8 mouse cellular contexts compared by ENCODE assay signal in genomic region chr7:101653681-101654209, GRCm38 (mm10). TPM values are rescaled to one million over a fixed set of nuclear protein-coding genes. Genes with fewer than 3 reads are reported as not detected.
DNase-seq lines count a peak whose midpoint lies in the region; ATAC-seq and TF ChIP-seq lines count a peak whose summit lies in the region.

No protein-coding gene starts in this region.

- H3ac ChIP-seq in myocyte (ENCODE audit: control insufficient read depth, insufficient read length), result no peak overlapping the region

- no peaks in the 10 kb centered on the region for H3K27me3 ChIP-seq in heart, postnatal 0 days (ENCODE audit: control insufficient read depth, insufficient read depth, low read length)
- H3K27me3 ChIP-seq in myocyte (ENCODE audit: control insufficient read depth, insufficient read depth, insufficient read length), result no peaks in the 10 kb centered on the region

- 46% methylated on average over 10 of the region's 10 CpGs for WGBS in heart, postnatal 0 days

- TF ChIP-seq EP300 in heart, postnatal 0 days (IDR thresholded peaks at IDR 0.05; ENCODE audit: low read depth), result no peak

- H3K4me1 ChIP-seq in heart, postnatal 0 days (ENCODE audit: control insufficient read depth, insufficient read depth), result no peaks in the 10 kb centered on the region

- peak overlapping the region; percentile 8; the same call in 1 of the 2 replicates for H3K4me2 ChIP-seq in heart, postnatal 0 days (ENCODE audit: low read depth, low read length)
- peak overlapping the region; percentile 62 for H3K4me2 ChIP-seq in myocyte (ENCODE audit: low read depth)

- H3K9me3 ChIP-seq in heart, postnatal 0 days (replicated peaks; ENCODE audit: control insufficient read depth, low read length), result no peaks in the 10 kb centered on the region

- H3K9ac ChIP-seq in heart, postnatal 0 days (replicated peaks; ENCODE audit: low read depth, low read length), result no peak overlapping the region

- H3K36me3 ChIP-seq in heart, postnatal 0 days (replicated peaks; ENCODE audit: control insufficient read depth, insufficient read depth, low read length), result no peaks in the 10 kb centered on the region
- no peaks in the 10 kb centered on the region for H3K36me3 ChIP-seq in myocyte (ENCODE audit: control insufficient read depth, insufficient read depth)

- intact Hi-C loops in left cerebral cortex, adult 2 months (cut with DNase I), result loop anchor here (2.0 to 5.0 kb wide), 2 partner anchors 349 to 597 kb away; no protein-coding TSS in a partner anchor

- TF ChIP-seq POLR2A in myocyte (IDR thresholded peaks at IDR 0.05; ENCODE audit: insufficient read length, low read depth), result no peak

- peak overlapping the region; percentile 7; the same call in 1 of the 2 replicates for H3K4me3 ChIP-seq in heart, postnatal 0 days (ENCODE audit: low read depth, low read length)
- H3K4me3 ChIP-seq in left cerebral cortex, adult 2 months, result peak overlapping the region; percentile 26
- H3K4me3 ChIP-seq in myocyte, result no peak overlapping the region

- H3K27ac ChIP-seq in heart, postnatal 0 days (ENCODE audit: low read depth), result no peak overlapping the region
- H3K27ac ChIP-seq in left cerebral cortex, adult 2 months, result peak overlapping the region; percentile 78

- ATAC-seq in CD4-positive, CD25-positive, alpha-beta regulatory T cell, adult 4 months, result peak; percentile 61
- ATAC-seq in heart, postnatal 0 days (ENCODE audit: insufficient read depth, low read depth), result no peak

- peak; percentile 26 for DNase-seq in adrenal gland, adult 2 months
- DNase-seq in adrenal gland, postnatal 4 days (ENCODE audit: low spot score in 2 of 2), result no peak
- DNase-seq in cerebellum, postnatal 10 days, result peak; percentile 52 to 67
- DNase-seq in heart, postnatal 0 days (ENCODE audit: low spot score), result peak; percentile 74
- DNase-seq in left cerebral cortex, adult 2 months (ENCODE audit: extremely low spot score in 1 of 2, low spot score in 2 of 2), result peak; percentile 53 to 56
- no peak for DNase-seq in thymus, postnatal 36 days

- peak; percentile 67 for TF ChIP-seq CTCF in heart, postnatal 0 days (IDR thresholded peaks at IDR 0.05; ENCODE audit: low read depth)
- TF ChIP-seq CTCF in left cerebral cortex, adult 2 months (IDR thresholded peaks at IDR 0.05), result peak; percentile 81

- H3K79me2 ChIP-seq in myocyte (ENCODE audit: control insufficient read depth, insufficient read depth), result no peaks in the 10 kb centered on the region

TF ChIP-seq in myocyte, 11 proteins besides CTCF, POLR2A, EP300 and RAD21:
- no peak for TF ChIP-seq MYOG (IDR thresholded peaks at IDR 0.05; ENCODE audit: control insufficient read depth in 1 of 3, insufficient read depth in 1 of 3, insufficient read length in 2 of 3, low read depth in 2 of 3)
- TF ChIP-seq SRF (IDR thresholded peaks at IDR 0.05; ENCODE audit: control insufficient read depth, insufficient read length, low read depth), result no peak
- TF ChIP-seq USF1 (IDR thresholded peaks at IDR 0.05; ENCODE audit: low read depth), result no peak
- no peak for TF ChIP-seq TCF12 (IDR thresholded peaks at IDR 0.05; ENCODE audit: insufficient read depth, poor library complexity, severe bottlenecking)
- no peak for TF ChIP-seq REST (IDR thresholded peaks at IDR 0.05; ENCODE audit: insufficient read depth, insufficient read length)
- TF ChIP-seq MYOD1 (IDR thresholded peaks at IDR 0.05; ENCODE audit: control insufficient read depth in 1 of 3, insufficient read length in 2 of 3, low read depth in 2 of 3), result no peak
- no peak for TF ChIP-seq POLR2AphosphoS2 (IDR thresholded peaks at IDR 0.05; ENCODE audit: insufficient read length, low read depth)
- TF ChIP-seq CEBPB (IDR thresholded peaks at IDR 0.05; ENCODE audit: insufficient read depth, poor library complexity, severe bottlenecking), result no peak
- no peak for TF ChIP-seq MAX (IDR thresholded peaks at IDR 0.05; ENCODE audit: low read depth)
- no peak for TF ChIP-seq TCF3 (IDR thresholded peaks at IDR 0.05; ENCODE audit: insufficient read length, low read depth)
- TF ChIP-seq E2F4 (IDR thresholded peaks at IDR 0.05; ENCODE audit: insufficient read depth), result no peak
TF ChIP-seq in myocyte: peak in this region for 0.

RNA-seq across cellular contexts. Expression of gene Clpb, which starts 9.7 kb away (rescaled TPM):
- 10 to 100 TPM; 87.6 to 89.5 TPM for total RNA-seq in adrenal gland, adult 2 months (2021)
- polyA plus RNA-seq in adrenal gland, adult 2 months (2012; rRNA removed), result 23.6 and 27.8 TPM in 2 replicates
- total RNA-seq in adrenal gland, postnatal 4 days (2021), result 10 to 100 TPM; 47.3 to 51.0 TPM
- 10 to 100 TPM in 1 of 2 experiments, 1 to 10 TPM in 1; 9.9 to 14.9 TPM for polyA plus RNA-seq in CD4-positive, CD25-positive, alpha-beta regulatory T cell, adult 4 months (2017; shearing (Covaris generic))
- 42.2 and 84.6 TPM in 2 replicates for total RNA-seq in heart, postnatal 0 days (2014; rRNA removed; ENCODE audit: low replicate concordance)
- 47.2 and 47.7 TPM in 2 replicates for polyA plus RNA-seq in heart, postnatal 0 days (2015; fragmentation: Nextera tagmentation; extraction: Ambion mirVana)
- 10 to 100 TPM; 55.6 to 57.1 TPM for total RNA-seq in left cerebral cortex, adult 2 months (2021)
- 114 TPM for polyA plus RNA-seq in myocyte (2012; fragmentation: generic; extraction: Trizol)

Comparison
In these comparisons a context has a peak if more than half of its experiments do, and no peak if none do; other contexts are left out.
1. DNase-seq: peak in adrenal gland, adult 2 months (single experiment), cerebellum, postnatal 10 days (2 of 2), heart, postnatal 0 days (single experiment) and left cerebral cortex, adult 2 months (2 of 2); none in adrenal gland, postnatal 4 days (0 of 2) and thymus, postnatal 36 days (0 of 2).